Comparison of ENCODE assay signal across 17 mouse cellular contexts in genomic region chr17:88467696-88468095, GRCm38 (mm10).
"Had no signal": no experiment of that assay in that cellular context is flagged by ENCODE, and none has a peak within 500 bp of the region (broad histone marks: within the 10 kb centered on the region; RNA-seq: fewer than 3 reads in every experiment).

No protein-coding gene starts in this region.

- H3K27me3 ChIP-seq: kidney, embryonic 15.5 days; stomach, embryonic 15.5 days had no signal

- H3K9me3 ChIP-seq: kidney, embryonic 15.5 days; stomach, embryonic 15.5 days had no signal

- H3K9ac ChIP-seq: kidney, embryonic 15.5 days; liver, embryonic 14.5 days; lung, embryonic 14.5 days; stomach, embryonic 15.5 days had no signal

- H3K4me3 ChIP-seq: kidney, embryonic 15.5 days; left cerebral cortex, adult 2 months; stomach, embryonic 15.5 days had no signal

- DNase-seq: kidney, adult 11 months; kidney, adult 8-10 months; kidney, postnatal 10 days; kidney, postnatal 36 days; layer of hippocampus, postnatal 36 days; lung, embryonic 14.5 days; midbrain, embryonic 14.5 days; right cerebral cortex, postnatal 25 days; spleen, adult 18-20 months; thymus, adult 18-20 months; thymus, postnatal 36 days had no signal

- H3K4me2 ChIP-seq: kidney, embryonic 15.5 days; lung, embryonic 14.5 days; stomach, embryonic 15.5 days had no signal

- H3K4me1 ChIP-seq: stomach, embryonic 15.5 days had no signal

- ATAC-seq: lung, postnatal 0 days had no signal

- H3K27ac ChIP-seq: kidney, embryonic 15.5 days; left cerebral cortex, adult 2 months; macrophage; stomach, embryonic 15.5 days had no signal
